Mouse (Mus musculus): ENCODE measurements at regions not wholly inside any gene's neighbourhood (a gene's known extent, or its start where the extent isn't known, plus 50 kb on each side); places are given as distances from the start of the nearest gene placed in this dataset.
A peak's percentile ranks its signal among the peaks of the same experiment; 100 is the strongest.

GRCm38 (mm10) chr8:113582180-113582975 lies 53.0 kb upstream of the Mon1b start:
- peak; percentile 26 for DNase-seq

DNA sequence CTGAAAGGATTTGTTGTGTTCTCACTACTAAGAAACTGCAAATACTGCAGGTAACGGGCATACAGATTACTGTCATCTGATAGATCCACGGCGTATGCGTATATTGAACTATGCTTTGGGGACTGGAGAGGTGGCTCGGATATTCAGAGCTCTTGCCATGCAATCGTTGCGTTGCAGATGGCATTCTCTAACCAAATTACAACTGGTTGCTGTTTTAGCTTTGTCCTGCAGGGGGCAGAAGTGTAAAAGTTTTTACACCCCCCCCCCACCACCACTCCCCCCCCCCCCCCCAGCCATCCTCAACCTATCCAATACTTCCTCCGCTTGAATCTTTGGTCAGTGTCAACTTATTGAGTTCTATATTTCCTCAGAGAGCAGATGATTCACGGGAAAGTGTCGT lies 51.6 kb upstream of the Mon1b start:
- no peak for DNase-seq
